16 mouse cellular contexts compared by ENCODE assay signal in the genomic region with DNA sequence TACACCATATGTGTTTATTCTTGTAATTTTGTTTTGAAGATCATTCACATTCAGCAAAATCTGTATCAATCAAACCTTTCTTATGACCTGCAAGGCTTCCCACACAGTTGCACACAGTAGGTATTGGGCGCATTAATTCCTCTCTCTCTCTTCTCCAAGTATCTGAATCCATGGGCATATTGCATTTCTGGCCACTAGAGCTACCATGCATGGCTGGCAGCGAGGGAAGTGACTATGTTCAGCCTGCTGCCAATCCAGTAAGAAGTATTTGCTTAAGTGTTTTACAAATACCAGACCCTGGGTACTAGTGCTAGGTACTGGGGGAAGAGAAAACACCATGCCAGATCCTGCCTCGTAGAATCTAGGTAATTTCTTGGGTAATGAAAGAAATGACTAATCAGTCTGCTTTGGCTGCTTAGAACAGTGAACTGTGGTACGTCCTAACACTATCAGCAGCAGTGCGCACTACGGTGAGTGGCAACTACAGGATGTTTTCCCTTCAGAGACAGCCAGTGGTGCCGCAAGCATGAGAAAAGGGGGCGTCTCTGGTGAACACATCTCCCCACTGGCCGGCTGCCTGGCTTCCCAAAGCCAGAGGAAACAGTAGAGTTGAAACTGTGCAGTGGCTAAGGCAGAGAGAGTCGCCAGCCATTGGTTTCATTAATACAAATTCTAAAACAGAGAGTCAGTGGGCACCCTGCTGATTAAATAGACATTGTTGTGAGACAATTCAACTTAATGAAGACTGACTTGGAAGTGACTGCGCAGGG.
DNase-seq lines count a peak whose midpoint lies in the region; ATAC-seq lines count a peak whose summit lies in the region.
"Had no signal": no experiment of that assay in that cellular context is flagged by ENCODE, and none has a peak within 500 bp of the region (broad histone marks: within the 10 kb centered on the region; RNA-seq: fewer than 3 reads in every experiment).

No protein-coding gene starts in this region.

- H3K27ac ChIP-seq in forebrain, embryonic 15.5 days (replicated peaks): peak overlapping the region; percentile 70
- no peak overlapping the region for H3K27ac ChIP-seq in forebrain, embryonic 11.5 days (ENCODE audit: low read depth, low read length)
- 0 out of 2 replicates have a peak overlapping the region, but pooled peaks have one; percentile 40 for H3K27ac ChIP-seq in heart, embryonic 15.5 days

- H3K36me3 ChIP-seq in forebrain, embryonic 15.5 days: no peaks in the 10 kb centered on the region
- H3K36me3 ChIP-seq in forebrain, embryonic 11.5 days (ENCODE audit: control insufficient read depth, insufficient read depth, low read length): no peaks in the 10 kb centered on the region
- H3K36me3 ChIP-seq in heart, embryonic 15.5 days: no peaks in the 10 kb centered on the region

- WGBS in forebrain, embryonic 15.5 days: 43% methylated on average over 11 of the region's 11 CpGs
- WGBS in forebrain, embryonic 11.5 days: 66% methylated on average over 11 of the region's 11 CpGs
- WGBS in heart, embryonic 15.5 days: 64% methylated on average over 11 of the region's 11 CpGs

- no peak for DNase-seq in forebrain, embryonic 11.5 days (ENCODE audit: low spot score)
- peak; percentile 31 for DNase-seq in lung, postnatal 10 days
- DNase-seq in lung, postnatal 14 days: no peak
- DNase-seq in kidney, adult 18-20 months: no peak
- no peak for DNase-seq in natural killer cell, adult 2 months (ENCODE audit: low spot score in 2 of 2)
- DNase-seq: cerebellum, adult 9-10 months; embryo, embryonic 11 days; kidney, postnatal 4 days; lung, embryonic 14.5 days; retina, postnatal 1 day; thymus, adult 18-20 months had no signal

- no peaks in the 10 kb centered on the region for H3K9me3 ChIP-seq in forebrain, embryonic 15.5 days
- H3K9me3 ChIP-seq in forebrain, embryonic 11.5 days (ENCODE audit: control insufficient read depth, low read length): no peaks in the 10 kb centered on the region
- H3K9me3 ChIP-seq in heart, embryonic 15.5 days (replicated peaks): no peaks in the 10 kb centered on the region

- no peaks in the 10 kb centered on the region for H3K27me3 ChIP-seq in forebrain, embryonic 15.5 days
- H3K27me3 ChIP-seq in forebrain, embryonic 11.5 days (ENCODE audit: control insufficient read depth, insufficient read depth, low read length): no peaks in the 10 kb centered on the region
- no peaks in the 10 kb centered on the region for H3K27me3 ChIP-seq in heart, embryonic 15.5 days

- ATAC-seq in forebrain, embryonic 15.5 days (replicated peaks): no peak; the same call in 1 of the 2 replicates
- no peak for ATAC-seq in forebrain, embryonic 11.5 days (replicated peaks; ENCODE audit: low FRiP score)
- ATAC-seq in heart, embryonic 15.5 days (replicated peaks; ENCODE audit: insufficient number of reproducible peaks, insufficient read depth, low FRiP score, low read depth): no peak
- ATAC-seq: hindbrain, embryonic 16.5 days; midbrain, embryonic 16.5 days had no signal

- H3K9ac ChIP-seq in forebrain, embryonic 15.5 days (replicated peaks): no peak overlapping the region
- H3K9ac ChIP-seq in forebrain, embryonic 11.5 days (ENCODE audit: low read length): no peak overlapping the region
- no peak overlapping the region for H3K9ac ChIP-seq in heart, embryonic 15.5 days
- H3K9ac ChIP-seq: lung, embryonic 14.5 days had no signal

- H3K4me2 ChIP-seq in forebrain, embryonic 15.5 days (replicated peaks): no peak overlapping the region
- no peak overlapping the region for H3K4me2 ChIP-seq in forebrain, embryonic 11.5 days (ENCODE audit: low read depth, low read length, severe bottlenecking)
- H3K4me2 ChIP-seq in heart, embryonic 15.5 days: no peak overlapping the region
- H3K4me2 ChIP-seq: liver, embryonic 11.5 days; lung, embryonic 14.5 days had no signal

- H3K4me3 ChIP-seq in forebrain, embryonic 15.5 days: no peak overlapping the region
- no peak overlapping the region for H3K4me3 ChIP-seq in forebrain, embryonic 11.5 days (ENCODE audit: low read depth, low read length)
- H3K4me3 ChIP-seq in heart, embryonic 15.5 days: no peak overlapping the region

- peaks cover 46% of the 10 kb centered on the region for H3K4me1 ChIP-seq in forebrain, embryonic 15.5 days
- H3K4me1 ChIP-seq in forebrain, embryonic 11.5 days (replicated peaks; ENCODE audit: control insufficient read depth, insufficient read depth, low read length): peaks cover 7% of the 10 kb centered on the region; the same call in 1 of the 2 replicates
- peaks cover 37% of the 10 kb centered on the region for H3K4me1 ChIP-seq in heart, embryonic 15.5 days (replicated peaks)
